In the genomic region with DNA sequence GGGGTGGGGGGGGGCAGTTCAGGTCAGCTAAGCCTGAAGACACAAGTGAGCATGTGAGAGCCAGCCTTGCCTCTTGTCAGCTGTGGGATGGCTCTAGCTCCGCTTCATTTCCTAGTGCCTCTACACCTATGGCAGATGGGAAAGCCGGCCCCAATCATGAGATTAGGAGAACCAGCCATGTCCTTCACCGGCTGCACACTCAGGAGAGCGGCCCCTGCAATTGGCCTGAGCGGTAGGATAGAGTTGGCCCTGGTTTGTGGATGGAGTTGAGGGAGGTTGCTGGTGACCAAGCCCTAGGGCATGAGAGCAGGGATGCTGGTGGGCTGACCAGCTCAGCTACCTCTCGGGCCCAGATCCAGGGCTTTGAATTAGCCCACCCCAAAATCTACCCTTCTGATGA, we compare ENCODE assay signal across 28 mouse cellular contexts. TPM values are rescaled to one million over a fixed set of nuclear protein-coding genes. Genes with fewer than 3 reads are reported as not detected.
A peak's percentile ranks its signal among the peaks of the same experiment; 100 is the strongest.
DNase-seq lines count a peak whose midpoint lies in the region; ATAC-seq and TF ChIP-seq lines count a peak whose summit lies in the region.
"Had no signal": no experiment of that assay in that cellular context is flagged by ENCODE, and none has a peak within 500 bp of the region (broad histone marks: within the 10 kb centered on the region; RNA-seq: fewer than 3 reads in every experiment).

No protein-coding gene starts in this region.

- TF ChIP-seq CTCF in midbrain, postnatal 0 days (IDR thresholded peaks at IDR 0.05): no peak

- no peaks in the 10 kb centered on the region for H3K36me3 ChIP-seq in intestine, embryonic 14.5 days (ENCODE audit: control insufficient read depth, insufficient read depth, low read length)
- no peaks in the 10 kb centered on the region for H3K36me3 ChIP-seq in intestine, embryonic 15.5 days
- H3K36me3 ChIP-seq in midbrain, embryonic 11.5 days (ENCODE audit: control insufficient read depth, insufficient read depth, low read length): no peaks in the 10 kb centered on the region
- H3K36me3 ChIP-seq in midbrain, postnatal 0 days (ENCODE audit: insufficient read depth, low read length): no peaks in the 10 kb centered on the region
- H3K36me3 ChIP-seq: G1E had no signal

- WGBS in intestine, embryonic 14.5 days: 92% methylated on average over 6 of the region's 6 CpGs
- 91% methylated on average over 6 of the region's 6 CpGs for WGBS in intestine, embryonic 15.5 days
- 87% methylated on average over 6 of the region's 6 CpGs for WGBS in midbrain, embryonic 11.5 days
- WGBS in midbrain, postnatal 0 days: 95% methylated on average over 6 of the region's 6 CpGs

- no peak overlapping the region for H3K9ac ChIP-seq in intestine, embryonic 14.5 days (ENCODE audit: low read length)
- H3K9ac ChIP-seq in intestine, embryonic 15.5 days: no peak overlapping the region
- H3K9ac ChIP-seq in midbrain, embryonic 11.5 days (ENCODE audit: low read length): no peak overlapping the region
- H3K9ac ChIP-seq in midbrain, postnatal 0 days (replicated peaks; ENCODE audit: low read length, poor library complexity, severe bottlenecking): no peak overlapping the region

- no peaks in the 10 kb centered on the region for H3K4me1 ChIP-seq in intestine, embryonic 14.5 days (replicated peaks; ENCODE audit: control insufficient read depth, insufficient read depth, low read length)
- no peaks in the 10 kb centered on the region for H3K4me1 ChIP-seq in intestine, embryonic 15.5 days (replicated peaks)
- no peaks in the 10 kb centered on the region for H3K4me1 ChIP-seq in midbrain, embryonic 11.5 days (ENCODE audit: control insufficient read depth, insufficient read depth, low read length)
- H3K4me1 ChIP-seq in midbrain, postnatal 0 days (ENCODE audit: insufficient read depth, low read length): no peaks in the 10 kb centered on the region

- no peak overlapping the region for H3K4me3 ChIP-seq in intestine, embryonic 14.5 days (ENCODE audit: low read depth, low read length)
- H3K4me3 ChIP-seq in intestine, embryonic 15.5 days (replicated peaks): no peak overlapping the region
- no peak overlapping the region for H3K4me3 ChIP-seq in midbrain, embryonic 11.5 days (ENCODE audit: low read depth, low read length)
- H3K4me3 ChIP-seq in midbrain, postnatal 0 days (ENCODE audit: low read depth, low read length): no peak overlapping the region

- peak; percentile 56 for DNase-seq in heart, adult 11 months
- DNase-seq in heart, postnatal 10 days: no peak
- peak; percentile 21 for DNase-seq in intestine, embryonic 14.5 days (ENCODE audit: low spot score)
- peak; percentile 57 for DNase-seq in midbrain, embryonic 11.5 days (ENCODE audit: low spot score, missing footprints)
- DNase-seq in midbrain, postnatal 0 days (ENCODE audit: low spot score): no peak
- DNase-seq in testis, postnatal 10 days (ENCODE audit: low spot score): peak; percentile 29
- DNase-seq in testis, postnatal 14 days (ENCODE audit: low spot score): no peak
- DNase-seq: adrenal gland, adult 2 months; adrenal gland, adult 8-10 months; adrenal gland, postnatal 10 days; adrenal gland, postnatal 14 days; adrenal gland, postnatal 25 days; adrenal gland, postnatal 36 days; B cell, adult 2 months; cerebellum, adult 11 months; cerebellum, adult 11-12 months had no signal

- no peaks in the 10 kb centered on the region for H3K27me3 ChIP-seq in intestine, embryonic 14.5 days (replicated peaks; ENCODE audit: control insufficient read depth, insufficient read depth, low read length)
- H3K27me3 ChIP-seq in intestine, embryonic 15.5 days (replicated peaks): no peaks in the 10 kb centered on the region
- no peaks in the 10 kb centered on the region for H3K27me3 ChIP-seq in midbrain, embryonic 11.5 days (ENCODE audit: control insufficient read depth, insufficient read depth, low read length)
- H3K27me3 ChIP-seq in midbrain, postnatal 0 days (ENCODE audit: insufficient read depth, low read length): no peaks in the 10 kb centered on the region

- intact Hi-C loops in heart, postnatal 10 days (cut with DNase I): no loop called here

- H3K9me3 ChIP-seq in intestine, embryonic 14.5 days (ENCODE audit: control insufficient read depth, low read length): no peaks in the 10 kb centered on the region
- H3K9me3 ChIP-seq in intestine, embryonic 15.5 days: no peaks in the 10 kb centered on the region
- no peaks in the 10 kb centered on the region for H3K9me3 ChIP-seq in midbrain, embryonic 11.5 days (ENCODE audit: control insufficient read depth, low read length)
- H3K9me3 ChIP-seq in midbrain, postnatal 0 days (ENCODE audit: low read length): no peaks in the 10 kb centered on the region
- H3K9me3 ChIP-seq: G1E had no signal

- ATAC-seq in intestine, embryonic 14.5 days (replicated peaks; ENCODE audit: low FRiP score, low TSS enrichment, low read depth): no peak
- ATAC-seq in intestine, embryonic 15.5 days: no peak
- ATAC-seq in midbrain, embryonic 11.5 days (ENCODE audit: low FRiP score): no peak
- no peak for ATAC-seq in midbrain, postnatal 0 days (ENCODE audit: low FRiP score)
- ATAC-seq: activated CD4-positive, CD25-positive, alpha-beta regulatory T cell, adult 4 months; CD4-positive, CD25-positive, alpha-beta regulatory T cell, adult 4 months; Patski had no signal

- no peak overlapping the region for H3K27ac ChIP-seq in intestine, embryonic 14.5 days (ENCODE audit: low read depth)
- H3K27ac ChIP-seq in intestine, embryonic 15.5 days: no peak overlapping the region
- no peak overlapping the region for H3K27ac ChIP-seq in midbrain, embryonic 11.5 days (ENCODE audit: low read depth, low read length)
- no peak overlapping the region for H3K27ac ChIP-seq in midbrain, postnatal 0 days (ENCODE audit: low read depth, low read length)

- no peak overlapping the region for H3K4me2 ChIP-seq in intestine, embryonic 14.5 days (ENCODE audit: low read length)
- H3K4me2 ChIP-seq in intestine, embryonic 15.5 days (replicated peaks): no peak overlapping the region
- no peak overlapping the region for H3K4me2 ChIP-seq in midbrain, embryonic 11.5 days
- no peak overlapping the region for H3K4me2 ChIP-seq in midbrain, postnatal 0 days (ENCODE audit: low read depth, low read length, poor library complexity, severe bottlenecking)

RNA-seq across cellular contexts. Expression of gene Fam205c, which starts 14.8 kb away (rescaled TPM):
- total RNA-seq in heart, postnatal 10 days (2021): 1 to 10 TPM; 2.7 to 2.9 TPM
- polyA plus RNA-seq in intestine, embryonic 14.5 days (2014; fragmentation: Nextera tagmentation; extraction: Ambion mirVana): 0.43 and 0.81 TPM in 2 replicates
- 0.30 and 0.60 TPM in 2 replicates for polyA plus RNA-seq in intestine, embryonic 15.5 days (2015; fragmentation: Nextera tagmentation; extraction: Ambion mirVana)
- 0.40 and 0.87 TPM in 2 replicates for polyA plus RNA-seq in midbrain, embryonic 11.5 days (2014; fragmentation: Nextera tagmentation; extraction: Ambion mirVana)
- total RNA-seq in midbrain, postnatal 0 days (2014; rRNA removed): not detected in 2 replicates
- 2.1 and 4.4 TPM in 2 replicates for polyA plus RNA-seq in midbrain, postnatal 0 days (2015; fragmentation: Nextera tagmentation; extraction: Ambion mirVana)
- total RNA-seq: adrenal gland, adult 8-10 months; adrenal gland, postnatal 10 days; adrenal gland, postnatal 14 days; adrenal gland, postnatal 25 days; adrenal gland, postnatal 36 days; adrenal gland, postnatal 4 days; CH12.LX; ES-E14; MEL had no signal
- polyA plus RNA-seq: activated CD4-positive, CD25-positive, alpha-beta regulatory T cell, adult 4 months; adrenal gland, adult 2 months; brain, embryonic 14.5 days; C2C12; CD4-positive, CD25-positive, alpha-beta regulatory T cell, adult 4 months; Patski had no signal

RNA-seq across cellular contexts. Expression of gene Phf24, which starts 27.7 kb away (rescaled TPM):
- 1 to 10 TPM; 8.0 to 9.5 TPM for total RNA-seq in heart, postnatal 10 days (2021)
- polyA plus RNA-seq in intestine, embryonic 14.5 days (2014; fragmentation: Nextera tagmentation; extraction: Ambion mirVana): 1.6 and 1.9 TPM in 2 replicates
- polyA plus RNA-seq in intestine, embryonic 15.5 days (2015; fragmentation: Nextera tagmentation; extraction: Ambion mirVana): 0.82 and 1.6 TPM in 2 replicates
- polyA plus RNA-seq in midbrain, embryonic 11.5 days (2014; fragmentation: Nextera tagmentation; extraction: Ambion mirVana): 2.2 and 2.9 TPM in 2 replicates
- 130 and 148 TPM in 2 replicates for total RNA-seq in midbrain, postnatal 0 days (2014; rRNA removed)
- polyA plus RNA-seq in midbrain, postnatal 0 days (2015; fragmentation: Nextera tagmentation; extraction: Ambion mirVana): 44.4 and 45.0 TPM in 2 replicates
- total RNA-seq: CH12.LX had no signal
- polyA plus RNA-seq: C2C12, Patski had no signal

RNA-seq across cellular contexts. Expression of gene Gm12394, which starts 32.2 kb away (rescaled TPM):
- under 1 TPM in 1 of 2 experiments, not detected in 1; 0.07 TPM for total RNA-seq in heart, postnatal 10 days (2021)
- 0.14 TPM in 1 of 2 replicates, not detected in the other for polyA plus RNA-seq in intestine, embryonic 14.5 days (2014; fragmentation: Nextera tagmentation; extraction: Ambion mirVana)
- polyA plus RNA-seq in intestine, embryonic 15.5 days (2015; fragmentation: Nextera tagmentation; extraction: Ambion mirVana): 0.09 and 0.10 TPM in 2 replicates
- polyA plus RNA-seq in midbrain, embryonic 11.5 days (2014; fragmentation: Nextera tagmentation; extraction: Ambion mirVana): 0.57 and 0.66 TPM in 2 replicates
- total RNA-seq in midbrain, postnatal 0 days (2014; rRNA removed): 0.09 and 0.16 TPM in 2 replicates
- polyA plus RNA-seq in midbrain, postnatal 0 days (2015; fragmentation: Nextera tagmentation; extraction: Ambion mirVana): 0.21 and 0.71 TPM in 2 replicates
- total RNA-seq: adrenal gland, postnatal 10 days; adrenal gland, postnatal 14 days; CH12.LX; MEL had no signal
- polyA plus RNA-seq: activated CD4-positive, CD25-positive, alpha-beta regulatory T cell, adult 4 months; adrenal gland, adult 2 months; C2C12; CD4-positive, CD25-positive, alpha-beta regulatory T cell, adult 4 months; G1E; Patski had no signal

RNA-seq across cellular contexts. Expression of gene Fam205a1, which starts 35.1 kb away (rescaled TPM):
- total RNA-seq in heart, postnatal 10 days (2021): not detected
- polyA plus RNA-seq in intestine, embryonic 14.5 days (2014; fragmentation: Nextera tagmentation; extraction: Ambion mirVana): not detected in 2 replicates
- not detected in 2 replicates for polyA plus RNA-seq in intestine, embryonic 15.5 days (2015; fragmentation: Nextera tagmentation; extraction: Ambion mirVana)
- 0.05 and 0.11 TPM in 2 replicates for polyA plus RNA-seq in midbrain, embryonic 11.5 days (2014; fragmentation: Nextera tagmentation; extraction: Ambion mirVana)
- not detected in 2 replicates for total RNA-seq in midbrain, postnatal 0 days (2014; rRNA removed)
- polyA plus RNA-seq in midbrain, postnatal 0 days (2015; fragmentation: Nextera tagmentation; extraction: Ambion mirVana): not detected in 2 replicates
- total RNA-seq: adrenal gland, adult 18-20 months; adrenal gland, adult 2 months; adrenal gland, adult 8-10 months; adrenal gland, postnatal 10 days; adrenal gland, postnatal 14 days; adrenal gland, postnatal 25 days; adrenal gland, postnatal 36 days; adrenal gland, postnatal 4 days; CH12.LX; MEL had no signal
- polyA plus RNA-seq: activated CD4-positive, CD25-positive, alpha-beta regulatory T cell, adult 4 months; adrenal gland, adult 2 months; brain, embryonic 14.5 days; C2C12; CD4-positive, CD25-positive, alpha-beta regulatory T cell, adult 4 months; Patski had no signal

Comparison
In these comparisons a context has a peak if more than half of its experiments do, and no peak if none do; other contexts are left out.
1. DNase-seq: peak in heart, adult 11 months (single experiment), intestine, embryonic 14.5 days (single experiment), midbrain, embryonic 11.5 days (single experiment) and testis, postnatal 10 days (single experiment); none in heart, postnatal 10 days (0 of 2), midbrain, postnatal 0 days (single experiment) and testis, postnatal 14 days (single experiment).
2. RNA of gene Phf24, which starts 27.7 kb away (polyA plus RNA-seq): 44.4 to 45.0 TPM in midbrain, postnatal 0 days; 2.2 to 2.9 TPM in midbrain, embryonic 11.5 days, 1.6 to 1.9 TPM in intestine, embryonic 14.5 days and 0.82 to 1.6 TPM in intestine, embryonic 15.5 days; every median in the first group is over 10 times any median in the second.